Mouse (Mus musculus) heart, postnatal 4 days (tissue): ENCODE results near the gene Cnih1. TPM values are rescaled to one million over a fixed set of nuclear protein-coding genes. Genes with fewer than 3 reads are reported as not detected.

Experiments used
- total RNA-seq, 2 experiments: library from RNA; stranded (reverse); gene quantifications; 2 replicates each; pipeline ENCODE4 v1.2.3; 2021

Cnih1 gene
- total RNA-seq, 2 experiments from 2014 or later = 78.8 to 81.1 TPM

Other genes with a start within 250 kb of the Cnih1 start
- gene Cdkn3, start 27.9 kb downstream of the Cnih1 start, total RNA-seq = 10 to 100 TPM; 25.0 to 30.7 TPM
- 10 to 100 TPM; 53.6 to 54.1 TPM for gene Gmfb, start 33.8 kb upstream of the Cnih1 start, total RNA-seq
- 10 to 100 TPM; 26.4 to 26.8 TPM for gene Cgrrf1, start 43.7 kb upstream of the Cnih1 start, total RNA-seq
- 10 to 100 TPM; 76.5 to 84.4 TPM for gene Samd4, start 94.4 kb upstream of the Cnih1 start, total RNA-seq